Mouse (Mus musculus) heart, embryonic 16.5 days (tissue): ENCODE data around the gene Lilr4b. TPM values are rescaled to one million over a fixed set of nuclear protein-coding genes. Genes with fewer than 3 reads are reported as not detected.
"Not testable (repeated sequence)": the region's sequence is repeated elsewhere in the genome, so short reads cannot be mapped to it uniquely, and the experiment has no call there.

Experiments
- ATAC-seq: fragments of 200-750 bp; cut with Nextera tagmentation; replicated peaks from 2 replicates; pipeline ENCODE4 v1.8.0; 2017; ENCODE audit warnings: moderate number of reproducible peaks; ENCODE audit not compliant: insufficient read depth, low FRiP score; ENCODE audit errors: extremely low read depth
- H3K27ac ChIP-seq: fragments of 300-500 bp; sonication (generic); 2 replicates; pipeline ENCODE4 v1.5.1; 2014; ENCODE audit warnings: mild to moderate bottlenecking, low read length, control low read depth, moderate library complexity
- H3K27me3 ChIP-seq: fragments of 300-500 bp; sonication (generic); 2 replicates; pipeline ENCODE4 v1.6.1; 2014; ENCODE audit warnings: low read length, mixed read lengths; ENCODE audit not compliant: control insufficient read depth, insufficient read depth
- H3K36me3 ChIP-seq: fragments of 300-500 bp; sonication (generic); 2 replicates; pipeline ENCODE4 v1.6.1; 2014; ENCODE audit not compliant: control insufficient read depth, insufficient read depth
- H3K4me1 ChIP-seq: fragments of 300-500 bp; sonication (generic); 2 replicates; pipeline ENCODE4 v1.6.1; 2014; ENCODE audit warnings: low read length, mixed read lengths; ENCODE audit not compliant: control insufficient read depth, insufficient read depth
- H3K4me2 ChIP-seq: fragments of 300-500 bp; sonication (generic); 2 replicates; pipeline ENCODE4 v1.6.1; 2014; ENCODE audit warnings: low read depth, mild to moderate bottlenecking, control low read depth, low read length
- H3K4me3 ChIP-seq: fragments of 300-500 bp; sonication (generic); 2 replicates; pipeline ENCODE4 v1.5.1; 2014; ENCODE audit warnings: mild to moderate bottlenecking, control low read depth, low read length
- H3K9ac ChIP-seq: fragments of 300-500 bp; sonication (generic); 2 replicates; pipeline ENCODE4 v1.6.1; 2014; ENCODE audit warnings: low read length, control low read depth
- H3K9me3 ChIP-seq: fragments of 300-500 bp; sonication (generic); replicated peaks from 2 replicates; pipeline ENCODE4 v1.6.1; 2016; ENCODE audit warnings: low read length; ENCODE audit not compliant: control insufficient read depth
- WGBS: fragments of 180-500 bp; shearing (Covaris S2); extraction: QIAGEN DNeasy Blood & Tissue Kit; methylation state at CpG from one replicate; pipeline ENCODE4 v1.1.7; 2014; 5-methylcytosine and 5-hydroxymethylcytosine counted together
- polyA plus RNA-seq: library from polyadenylated mRNA; unstranded; fragments of >200 nt; fragmentation: Nextera tagmentation; extraction: Ambion mirVana; gene quantifications from 2 replicates; pipeline ENCODE4 v1.2.1, GENCODE M21; 2015

The Lilr4b gene
- polyA plus RNA-seq = 0.87 and 1.1 TPM in 2 replicates

DNA sequence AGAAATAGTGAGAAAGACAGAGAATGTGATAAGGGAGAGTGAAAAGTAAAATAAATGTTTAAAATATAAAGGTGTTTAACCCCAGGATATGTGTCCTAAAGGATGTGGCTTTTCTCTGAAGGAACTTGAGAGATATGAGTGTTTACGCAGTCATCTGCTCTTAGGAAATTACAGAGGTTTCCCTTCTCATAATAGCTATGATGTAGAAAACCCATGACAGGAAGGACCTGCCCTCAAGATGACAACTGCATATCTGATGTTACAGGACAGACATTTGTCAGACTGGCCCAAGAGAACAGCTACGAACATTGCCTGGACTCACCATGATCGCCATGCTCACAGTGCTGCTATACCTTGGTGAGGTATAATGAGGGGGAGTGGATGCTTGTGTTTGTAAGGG lies at the start of gene Lilr4b, which contains the start of gene Gm49339:
Lilr4b (plus strand) TSS at position 236 of the 400 bp plus-strand sequence.
Gm49339 (plus strand) TSS at position 216 of the 400 bp plus-strand sequence.
- H3K9me3 ChIP-seq, H3K4me3 ChIP-seq, H3K4me1 ChIP-seq, H3K4me2 ChIP-seq, H3K27ac ChIP-seq, H3K27me3 ChIP-seq, H3K9ac ChIP-seq, H3K36me3 ChIP-seq, ATAC-seq: not testable (repeated sequence)
- 72% methylated on average over 1 of the region's 3 CpGs for WGBS

DNA sequence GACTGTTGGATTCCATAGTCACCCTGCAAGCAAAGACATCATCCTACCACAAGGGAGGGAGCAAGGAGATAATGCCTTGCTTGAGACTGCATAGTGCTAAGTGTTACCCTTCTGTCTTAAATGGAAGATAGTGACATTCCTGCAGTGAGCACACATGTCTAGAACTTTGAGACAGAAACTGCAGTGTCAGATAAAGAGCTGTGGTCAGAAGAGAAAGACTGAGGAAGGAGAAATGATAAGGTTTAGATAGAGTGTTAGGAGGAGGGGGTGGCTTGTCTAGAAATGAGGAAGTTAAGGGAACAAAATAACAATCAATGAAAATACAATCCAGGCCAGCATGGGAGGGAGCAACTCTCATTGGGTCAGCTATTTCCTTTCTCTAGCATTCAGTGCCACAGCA lies 47.5 kb upstream of the Lilr4b start:
- no peaks in the 10 kb centered on the region for H3K9me3 ChIP-seq
- H3K9ac ChIP-seq = no peak overlapping the region
- H3K27ac ChIP-seq = no peak overlapping the region

DNA sequence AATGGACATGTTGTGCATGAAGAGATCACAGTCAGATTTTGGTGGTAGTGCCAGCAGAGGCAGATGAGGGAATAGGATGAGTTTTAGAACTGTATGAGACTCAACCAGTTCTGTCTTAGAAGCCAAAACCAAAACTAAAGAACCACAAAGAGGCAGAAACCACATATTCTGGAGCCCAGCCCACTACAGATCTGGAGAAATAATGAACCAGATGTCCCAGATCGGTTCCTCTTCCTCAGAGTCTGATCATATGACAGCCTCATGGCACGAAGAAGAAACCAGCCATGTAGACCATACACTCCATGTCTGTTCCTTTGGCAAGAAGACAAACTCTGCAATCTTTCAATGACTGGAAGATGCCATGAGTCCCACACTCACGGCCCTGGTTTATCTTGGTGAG lies 44.7 kb upstream of the Lilr4b start:
- Histone ChIP-seq H3K27ac (no peak overlapping the region), H3K4me1 (no peaks in the 10 kb centered on the region), H3K4me3 (no peak overlapping the region), H3K36me3 (no peaks in the 10 kb centered on the region), H3K27me3 (no peaks in the 10 kb centered on the region), H3K4me2 (no peak overlapping the region), H3K9ac (no peak overlapping the region), H3K9me3 (no peaks in the 10 kb centered on the region)
- WGBS = 65% methylated on average over 3 of the region's 3 CpGs
- no peak for ATAC-seq

More for the DNA sequence above, 47.5 kb upstream of the Lilr4b start:
- no peaks in the 10 kb centered on the region for H3K4me1 ChIP-seq
- no peaks in the 10 kb centered on the region for H3K27me3 ChIP-seq
- no peaks in the 10 kb centered on the region for H3K36me3 ChIP-seq
- no peak for ATAC-seq
- H3K4me3 ChIP-seq = no peak overlapping the region
- H3K4me2 ChIP-seq = no peak overlapping the region

DNA sequence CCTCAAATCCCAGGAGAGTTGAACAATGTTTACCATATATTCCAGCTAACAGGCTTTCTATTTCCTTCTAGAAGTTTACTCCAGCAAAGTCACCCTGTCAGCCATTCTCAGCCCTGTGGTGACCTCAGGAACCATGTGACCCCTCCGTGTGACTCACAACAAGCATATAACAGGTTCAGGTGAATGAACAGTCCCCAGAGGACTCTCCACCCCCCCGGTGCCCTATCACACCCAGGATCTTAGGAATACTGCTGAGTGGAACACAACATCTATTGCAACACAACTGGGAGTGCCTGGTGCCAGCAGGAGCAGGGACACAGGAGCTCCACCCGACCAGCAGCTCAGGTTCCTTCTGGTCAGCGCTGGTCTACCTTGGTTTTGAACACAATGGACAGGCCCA lies 28.8 kb upstream of the Lilr4b start:
- no peak overlapping the region for H3K27ac ChIP-seq
- H3K27me3 ChIP-seq = no peaks in the 10 kb centered on the region
- no peak overlapping the region for H3K4me2 ChIP-seq
- no peak overlapping the region for H3K4me3 ChIP-seq
- no peaks in the 10 kb centered on the region for H3K36me3 ChIP-seq
- WGBS = 66% methylated on average over 4 of the region's 4 CpGs
- H3K9ac ChIP-seq = no peak overlapping the region
- H3K9me3 ChIP-seq = no peaks in the 10 kb centered on the region
- no peaks in the 10 kb centered on the region for H3K4me1 ChIP-seq
- no peak for ATAC-seq

DNA sequence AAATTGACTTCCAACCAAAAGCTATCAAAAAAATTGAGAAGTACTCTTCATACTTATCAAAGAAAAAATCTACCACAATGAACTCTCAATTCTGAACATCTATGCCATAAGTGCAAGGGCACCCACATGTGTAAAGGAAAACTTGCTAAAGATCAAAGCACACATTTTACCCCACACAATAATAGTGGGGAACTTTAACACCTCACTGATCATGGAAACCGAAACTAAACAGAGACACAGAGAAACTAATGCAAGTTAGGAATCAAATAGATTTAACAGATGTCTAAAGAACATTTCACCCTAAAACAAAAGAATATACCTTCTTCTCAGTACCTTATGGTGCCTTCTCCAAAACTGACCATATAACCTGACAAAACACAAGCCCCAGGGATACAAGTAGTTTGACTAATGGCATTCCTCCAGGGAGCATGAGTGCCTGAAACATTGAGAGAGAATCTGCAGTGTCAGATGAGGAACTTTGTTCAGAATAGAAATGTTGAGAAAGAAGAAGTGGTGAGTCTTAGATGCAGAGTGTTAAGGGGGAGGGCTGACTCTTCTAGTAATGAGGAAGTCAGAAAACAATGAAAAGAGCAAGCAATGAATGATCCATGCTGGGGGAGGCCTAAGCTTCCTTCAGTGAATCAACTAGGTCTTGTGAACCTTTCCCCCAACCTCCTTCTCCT lies 26.7 kb upstream of the Lilr4b start:
- Histone ChIP-seq H3K4me2 (no peak overlapping the region), H3K27me3 (no peaks in the 10 kb centered on the region), H3K27ac (no peak overlapping the region), H3K4me1 (no peaks in the 10 kb centered on the region), H3K36me3 (no peaks in the 10 kb centered on the region), H3K9me3 (no peaks in the 10 kb centered on the region), H3K9ac (no peak overlapping the region), H3K4me3 (no peak overlapping the region)
- 72% methylated on average over 1 of the region's 1 CpGs for WGBS
- ATAC-seq = no peak

DNA sequence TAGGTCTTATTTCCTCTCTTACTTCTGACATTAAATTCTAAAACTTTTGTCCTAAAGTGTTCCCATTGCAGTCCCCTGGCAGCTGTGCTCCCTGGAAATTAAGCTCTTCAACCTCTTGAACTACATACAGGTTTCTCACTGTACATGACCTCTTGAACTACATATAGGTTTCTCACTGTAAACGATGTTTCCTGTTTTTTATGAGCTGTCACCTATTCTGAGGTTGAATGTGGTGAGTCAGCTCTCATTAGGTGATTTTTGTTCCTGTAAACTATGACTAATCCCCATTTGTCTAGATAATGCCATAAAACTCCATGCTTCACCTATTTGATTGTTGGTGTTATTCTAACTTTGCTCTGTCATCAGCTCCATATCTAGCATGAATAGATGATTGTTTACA lies 26.1 kb upstream of the Lilr4b start:
- no peaks in the 10 kb centered on the region for H3K9me3 ChIP-seq
- no peaks in the 10 kb centered on the region for H3K36me3 ChIP-seq
- H3K27ac ChIP-seq = no peak overlapping the region
- H3K9ac ChIP-seq = no peak overlapping the region
- no peaks in the 10 kb centered on the region for H3K4me1 ChIP-seq
- no peaks in the 10 kb centered on the region for H3K27me3 ChIP-seq
- 33% methylated on average over 1 of the region's 1 CpGs for WGBS
- no peak overlapping the region for H3K4me2 ChIP-seq
- H3K4me3 ChIP-seq = no peak overlapping the region
- no peak for ATAC-seq

DNA sequence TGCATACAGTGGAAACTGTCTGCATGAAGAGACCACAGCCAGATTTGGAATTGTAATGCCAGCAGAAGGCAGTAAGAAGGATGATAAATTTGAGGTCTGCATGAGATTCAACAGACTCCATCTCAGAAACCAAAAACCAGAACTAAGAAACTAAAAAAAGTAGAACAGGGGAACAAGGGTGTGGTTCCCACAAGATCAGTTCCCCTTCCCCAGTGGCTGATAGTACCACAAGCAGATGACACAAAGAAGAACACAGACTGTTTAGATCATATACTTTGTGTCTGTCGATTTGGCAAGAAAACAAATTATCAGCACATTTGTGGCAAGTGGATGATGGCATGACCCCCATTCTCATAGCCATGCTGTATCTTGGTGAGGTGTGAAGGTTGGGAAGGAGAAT lies 24.7 kb upstream of the Lilr4b start:
- WGBS = 67% methylated on average over 1 of the region's 1 CpGs
- no peak overlapping the region for H3K4me3 ChIP-seq
- H3K9ac ChIP-seq = no peak overlapping the region

DNA sequence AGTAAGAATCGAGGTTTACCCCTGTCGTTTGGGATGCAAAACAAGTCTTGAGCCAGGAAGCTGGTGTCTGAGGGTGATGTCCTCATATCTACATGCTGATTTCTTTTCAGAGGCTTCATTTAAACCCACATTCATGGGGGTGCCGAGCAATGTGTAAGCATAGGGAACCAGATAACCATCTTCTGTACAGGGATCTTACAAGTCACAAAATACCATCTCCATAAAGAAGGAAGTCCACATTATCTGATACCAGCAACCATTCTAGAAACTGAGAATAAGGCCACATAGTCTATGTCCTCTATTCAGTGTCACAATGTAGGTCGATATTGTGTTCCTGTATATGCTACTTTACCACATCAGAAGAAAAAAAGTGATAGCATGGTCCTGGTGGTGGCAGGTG lies 24.1 kb upstream of the Lilr4b start:
- 61% methylated on average over 4 of the region's 4 CpGs for WGBS
- Histone ChIP-seq H3K9ac (no peak overlapping the region), H3K27me3 (no peaks in the 10 kb centered on the region), H3K4me3 (no peak overlapping the region), H3K36me3 (no peaks in the 10 kb centered on the region), H3K4me1 (no peaks in the 10 kb centered on the region), H3K27ac (no peak overlapping the region), H3K4me2 (no peak overlapping the region), H3K9me3 (no peaks in the 10 kb centered on the region)
- no peak for ATAC-seq

More for the DNA sequence above, 24.7 kb upstream of the Lilr4b start:
- no peaks in the 10 kb centered on the region for H3K27me3 ChIP-seq
- no peaks in the 10 kb centered on the region for H3K36me3 ChIP-seq
- no peak for ATAC-seq
- H3K4me1 ChIP-seq = no peaks in the 10 kb centered on the region
- H3K27ac ChIP-seq = no peak overlapping the region
- no peak overlapping the region for H3K4me2 ChIP-seq
- H3K9me3 ChIP-seq = no peaks in the 10 kb centered on the region

DNA sequence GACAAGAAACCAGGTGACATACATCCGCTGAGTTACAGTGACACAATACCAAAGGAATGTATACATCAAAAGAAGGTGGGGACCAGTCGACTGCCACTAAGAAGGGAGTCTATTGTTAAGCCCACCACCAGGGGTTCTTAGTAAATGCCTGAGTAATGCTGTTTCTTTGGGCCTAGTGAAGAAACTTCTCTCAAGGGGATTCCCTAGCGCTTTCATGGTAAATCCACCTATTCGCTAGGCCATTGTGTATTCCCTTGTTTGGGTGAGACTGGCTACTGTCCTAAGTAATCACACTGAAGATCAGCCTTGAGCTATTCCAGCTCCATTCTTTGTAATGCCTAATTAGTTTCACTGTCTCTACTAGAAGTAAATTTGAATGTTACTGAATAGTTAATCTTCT lies 16.6 kb upstream of the Lilr4b start:
- not testable (repeated sequence) for H3K36me3 ChIP-seq, H3K4me2 ChIP-seq, ATAC-seq, H3K9ac ChIP-seq, H3K9me3 ChIP-seq, H3K4me1 ChIP-seq, H3K27me3 ChIP-seq, H3K4me3 ChIP-seq, H3K27ac ChIP-seq
- WGBS = 74% methylated on average over 4 of the region's 4 CpGs
